Mouse (Mus musculus) neural tube, embryonic 14.5 days (tissue): Measurements from ENCODE around the gene Ptges. TPM values are rescaled to one million over a fixed set of nuclear protein-coding genes. Genes with fewer than 3 reads are reported as not detected.

Experiments used
- ATAC-seq: fragments of 200-750 bp; cut with Nextera tagmentation; 2 replicates; pipeline ENCODE4 v1.8.0; 2017; ENCODE audit warnings: low read depth, mild to moderate bottlenecking, moderate TSS enrichment, moderate library complexity
- H3K27ac ChIP-seq: fragments of 300-500 bp; sonication (generic); 2 replicates; pipeline ENCODE4 v1.5.1; 2014; ENCODE audit warnings: low read depth, mild to moderate bottlenecking, control low read depth, low read length, moderate library complexity, mixed read lengths
- H3K27me3 ChIP-seq: fragments of 300-500 bp; sonication (generic); 2 replicates; pipeline ENCODE4 v1.6.1; 2014; ENCODE audit warnings: low read length; ENCODE audit not compliant: control insufficient read depth, insufficient read depth
- H3K36me3 ChIP-seq: fragments of 300-500 bp; sonication (generic); 2 replicates; pipeline ENCODE4 v1.6.1; 2014; ENCODE audit warnings: low read length, mixed read lengths; ENCODE audit not compliant: control insufficient read depth, insufficient read depth
- H3K4me1 ChIP-seq: fragments of 300-500 bp; sonication (generic); 2 replicates; pipeline ENCODE4 v1.6.1; 2014; ENCODE audit warnings: low read length; ENCODE audit not compliant: control insufficient read depth, insufficient read depth
- H3K4me2 ChIP-seq: fragments of 300-500 bp; sonication (generic); 2 replicates; pipeline ENCODE4 v1.6.1; 2014; ENCODE audit warnings: mild to moderate bottlenecking, low read depth, low read length, control low read depth
- H3K4me3 ChIP-seq: fragments of 300-500 bp; sonication (generic); 2 replicates; pipeline ENCODE4 v1.5.1; 2014; ENCODE audit warnings: low read depth, low read length, control low read depth, mixed read lengths
- H3K9ac ChIP-seq: fragments of 300-500 bp; sonication (generic); replicated peaks from 2 replicates; pipeline ENCODE4 v1.6.1; 2014; ENCODE audit warnings: low read depth, mild to moderate bottlenecking, control low read depth, low read length, mixed read lengths
- H3K9me3 ChIP-seq: fragments of 300-500 bp; sonication (generic); 2 replicates; pipeline ENCODE4 v1.6.1; 2016; ENCODE audit warnings: low read length; ENCODE audit not compliant: control insufficient read depth
- WGBS: fragments of 180-500 bp; shearing (Covaris S2); extraction: QIAGEN DNeasy Blood & Tissue Kit; methylation state at CpG from one replicate; pipeline ENCODE4 v1.1.7; 2014; 5-methylcytosine and 5-hydroxymethylcytosine counted together
- polyA plus RNA-seq: library from polyadenylated mRNA; unstranded; fragments of >200 nt; fragmentation: Nextera tagmentation; extraction: Ambion mirVana; gene quantifications from 2 replicates; pipeline ENCODE4 v1.2.1, GENCODE M21; 2014

Gene Ptges
- polyA plus RNA-seq, 1 experiment from 2014 or later = 1.6 TPM

DNA sequence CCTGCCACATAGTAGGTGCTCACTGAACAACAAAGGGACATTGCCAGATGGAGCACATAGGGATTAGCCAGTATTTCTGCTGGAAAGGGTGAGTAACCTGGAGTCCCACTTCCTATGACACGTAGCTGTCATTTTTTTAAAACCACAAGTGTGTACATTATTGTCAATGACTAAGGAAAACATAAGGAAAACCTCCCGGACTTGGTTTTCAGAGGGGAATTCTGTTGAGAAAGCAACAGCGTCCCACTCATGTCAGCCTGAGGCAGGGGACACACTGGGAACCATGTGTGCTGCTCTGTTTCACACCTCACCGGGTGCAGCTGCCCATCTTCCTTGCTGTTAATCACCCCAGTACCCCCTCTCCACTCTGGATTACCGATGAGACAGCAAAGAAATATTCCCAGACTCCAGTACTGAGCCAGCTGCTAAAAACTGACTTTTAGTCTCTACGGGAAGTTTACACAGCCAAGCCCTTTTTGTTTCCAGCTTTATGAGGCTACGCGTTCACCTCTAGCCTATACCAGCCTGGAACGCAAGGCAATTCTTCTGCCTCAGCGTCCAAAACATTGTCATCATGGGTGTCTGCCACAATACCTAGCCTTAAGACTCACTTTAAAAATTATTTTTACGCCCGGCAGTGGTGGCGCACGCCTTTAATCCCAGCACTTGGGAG is 30.1 kb downstream of the Ptges start:
- no peaks in the 10 kb centered on the region for H3K36me3 ChIP-seq
- H3K27ac ChIP-seq = no peak overlapping the region
- ATAC-seq = no peak
- peaks cover 7% of the 10 kb centered on the region; the same call in 1 of the 2 replicates for H3K4me1 ChIP-seq
- H3K4me3 ChIP-seq = no peak overlapping the region
- no peak overlapping the region for H3K4me2 ChIP-seq
- no peaks in the 10 kb centered on the region for H3K9me3 ChIP-seq
- 0 out of 2 replicates have a peak, but pooled peaks cover 4% of the 10 kb centered on the region for H3K27me3 ChIP-seq
- WGBS = 82% methylated on average over 14 of the region's 14 CpGs
- no peak overlapping the region for H3K9ac ChIP-seq

DNA sequence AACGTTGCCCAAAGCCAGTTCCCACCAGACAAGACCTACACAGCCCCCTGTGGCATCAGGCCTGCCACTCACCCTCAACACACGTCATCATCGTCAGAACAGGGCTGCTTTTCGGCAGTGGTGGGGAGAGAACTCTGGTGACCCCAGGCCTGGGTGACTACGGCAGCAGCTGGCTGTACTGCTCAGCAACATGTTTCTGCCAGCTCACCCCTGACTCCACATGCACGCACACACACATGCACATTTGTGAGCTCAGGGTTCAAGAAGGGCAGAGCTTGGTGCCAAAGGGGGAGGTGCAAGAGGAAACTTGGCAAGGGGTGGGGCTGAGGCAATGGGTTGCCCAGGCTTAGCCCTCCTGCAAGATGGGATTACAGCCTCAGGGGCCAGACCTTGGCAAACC is 32.4 kb downstream of the Ptges start:
- H3K4me3 ChIP-seq = no peak overlapping the region
- H3K9ac ChIP-seq = no peak overlapping the region
- no peak for ATAC-seq
- no peaks in the 10 kb centered on the region for H3K4me1 ChIP-seq
- no peaks in the 10 kb centered on the region for H3K36me3 ChIP-seq
- H3K9me3 ChIP-seq = no peaks in the 10 kb centered on the region
- H3K27ac ChIP-seq = no peak overlapping the region
- H3K27me3 ChIP-seq = 0 out of 2 replicates have a peak, but pooled peaks cover under 1% of the 10 kb centered on the region
- H3K4me2 ChIP-seq = no peak overlapping the region
- 55% methylated on average over 6 of the region's 6 CpGs for WGBS

DNA sequence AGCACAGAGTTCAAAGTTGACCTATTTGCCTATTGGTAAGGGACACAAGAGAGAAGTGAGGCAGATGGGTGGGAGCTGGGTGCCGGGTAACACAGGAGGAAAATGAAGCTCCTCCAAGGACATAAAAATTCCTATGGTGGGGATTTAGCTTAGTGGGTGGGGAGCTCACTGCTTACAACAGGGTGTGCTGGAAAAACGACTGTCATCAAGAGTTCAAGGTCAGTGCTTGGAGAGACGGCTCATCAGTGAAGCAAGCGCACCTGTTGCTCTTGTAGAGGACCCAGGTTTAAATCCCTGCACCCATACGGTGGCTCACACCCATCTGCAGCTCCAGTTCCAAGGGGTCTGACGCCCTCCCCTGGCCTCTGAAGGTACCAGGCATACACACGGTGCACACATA is 35.7 kb downstream of the Ptges start:
- no peak overlapping the region for H3K9ac ChIP-seq
- H3K36me3 ChIP-seq = no peaks in the 10 kb centered on the region
- WGBS = 87% methylated on average over 7 of the region's 7 CpGs
- H3K9me3 ChIP-seq = no peaks in the 10 kb centered on the region
- no peaks in the 10 kb centered on the region for H3K4me1 ChIP-seq
- no peak overlapping the region for H3K27ac ChIP-seq
- H3K27me3 ChIP-seq = no peaks in the 10 kb centered on the region
- no peak overlapping the region for H3K4me2 ChIP-seq
- no peak overlapping the region for H3K4me3 ChIP-seq
- no peak for ATAC-seq

DNA sequence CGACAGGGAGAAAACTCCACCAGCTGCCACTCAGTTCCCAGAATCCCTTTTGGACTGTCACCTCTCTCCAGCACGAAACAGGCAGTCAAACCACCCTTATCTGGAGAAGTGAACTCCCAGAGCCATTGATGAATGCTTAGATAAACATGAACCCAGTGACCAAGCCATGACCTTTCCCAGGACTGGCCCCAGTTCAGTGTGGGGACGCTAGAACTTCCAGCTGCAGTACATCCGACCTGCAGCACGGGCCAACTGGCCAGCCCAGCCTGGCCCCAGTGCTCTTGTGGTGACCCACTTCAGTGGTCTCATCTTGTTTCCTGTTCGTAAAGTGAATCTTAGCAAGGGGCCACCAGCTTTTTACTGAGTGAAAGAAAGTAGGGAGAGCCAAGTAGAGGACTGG is 36.3 kb downstream of the Ptges start:
- WGBS = 29% methylated on average over 6 of the region's 6 CpGs
- Histone ChIP-seq H3K27ac (no peak overlapping the region), H3K4me3 (no peak overlapping the region), H3K4me1 (no peaks in the 10 kb centered on the region), H3K9me3 (no peaks in the 10 kb centered on the region), H3K9ac (no peak overlapping the region), H3K36me3 (no peaks in the 10 kb centered on the region), H3K27me3 (no peaks in the 10 kb centered on the region), H3K4me2 (no peak overlapping the region)
- no peak for ATAC-seq

DNA sequence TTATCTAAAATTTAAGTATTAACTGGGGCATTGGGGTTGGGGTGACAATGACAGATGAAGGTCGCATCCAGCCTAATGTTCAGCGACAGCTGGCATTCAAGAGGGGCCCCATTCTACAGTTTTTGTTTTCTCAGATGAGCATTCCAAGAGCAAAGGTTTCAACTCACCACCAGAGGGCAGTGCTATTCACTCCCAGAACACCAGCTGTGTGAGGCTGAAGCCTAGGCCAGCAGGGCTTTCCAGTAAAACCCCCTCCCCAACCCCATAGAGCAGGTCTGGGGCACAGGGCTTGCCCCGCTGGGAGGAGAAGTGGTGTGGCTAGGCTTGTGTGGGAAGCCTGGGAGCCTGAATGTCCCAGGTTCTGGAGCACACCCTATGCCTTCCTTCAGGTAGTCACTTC is 38.7 kb downstream of the Ptges start:
- Histone ChIP-seq H3K36me3 (no peaks in the 10 kb centered on the region), H3K9me3 (no peaks in the 10 kb centered on the region), H3K4me3 (no peak overlapping the region), H3K9ac (no peak overlapping the region), H3K4me1 (no peaks in the 10 kb centered on the region), H3K27ac (no peak overlapping the region), H3K4me2 (no peak overlapping the region), H3K27me3 (no peaks in the 10 kb centered on the region)
- ATAC-seq = no peak
- 8% methylated on average over 3 of the region's 3 CpGs for WGBS

DNA sequence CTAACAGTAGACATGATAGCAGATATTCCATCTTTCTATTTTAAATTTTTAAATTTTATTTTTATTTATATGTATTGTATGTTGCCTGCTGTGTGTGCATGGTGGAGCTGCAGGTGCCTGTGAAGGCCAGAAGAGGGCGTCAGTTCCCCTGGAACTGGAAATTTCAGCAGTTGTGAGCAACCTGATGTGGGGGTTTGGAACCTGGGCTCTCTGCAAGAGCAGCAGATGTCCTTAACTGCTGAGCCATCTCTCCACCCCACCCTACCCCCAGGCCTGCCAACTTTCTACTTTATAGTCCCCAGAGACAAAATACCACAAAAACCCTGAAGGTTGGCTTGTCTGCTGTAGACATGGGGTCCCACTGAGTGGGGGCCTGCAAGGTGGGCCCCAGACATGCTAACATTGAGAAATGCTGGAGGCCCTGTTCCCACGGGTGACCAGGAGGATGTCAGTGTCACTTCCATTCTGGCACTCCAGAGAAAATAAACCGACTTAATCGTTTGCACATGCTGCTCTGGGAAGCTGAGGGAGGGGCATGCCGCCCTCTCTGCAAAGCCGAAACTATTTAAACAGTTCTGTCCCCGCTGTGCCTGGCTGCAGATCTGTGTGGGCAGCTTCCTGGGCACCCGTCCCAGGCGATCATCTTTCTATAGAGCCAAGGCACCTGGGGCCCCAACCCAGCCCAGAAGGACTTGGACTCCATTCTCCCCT is 44.1 kb downstream of the Ptges start:
- no peak overlapping the region for H3K4me2 ChIP-seq
- no peaks in the 10 kb centered on the region for H3K4me1 ChIP-seq
- 55% methylated on average over 9 of the region's 9 CpGs for WGBS
- no peak overlapping the region for H3K4me3 ChIP-seq
- no peaks in the 10 kb centered on the region for H3K27me3 ChIP-seq
- no peak overlapping the region for H3K9ac ChIP-seq
- H3K27ac ChIP-seq = no peak overlapping the region
- no peak; the same call in 1 of the 2 replicates for ATAC-seq
- no peaks in the 10 kb centered on the region for H3K36me3 ChIP-seq
- no peaks in the 10 kb centered on the region for H3K9me3 ChIP-seq

DNA sequence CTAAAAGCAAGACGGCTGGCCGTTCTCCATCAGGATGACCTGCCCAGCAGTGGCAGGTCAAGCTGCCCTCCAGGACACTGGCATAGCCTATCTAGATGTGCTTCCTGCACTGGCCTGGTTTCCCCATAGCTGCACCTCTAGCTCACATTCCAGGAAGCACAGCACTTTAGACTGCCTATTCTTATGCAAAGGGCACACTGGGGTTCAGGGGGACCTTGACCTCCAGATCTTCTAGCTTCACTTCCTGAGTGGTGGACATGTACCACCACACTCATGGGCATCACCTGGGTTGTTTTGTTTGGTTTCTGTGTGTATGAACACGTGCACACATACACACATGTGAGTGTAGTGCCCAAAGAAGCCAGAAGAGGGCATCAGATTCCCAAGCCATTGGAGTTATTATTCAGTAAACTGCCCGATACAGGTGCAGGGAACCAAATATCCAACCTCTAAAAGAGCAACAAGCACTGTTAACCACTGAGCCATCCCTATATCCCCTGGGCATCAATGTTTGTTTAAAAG is 44.8 kb downstream of the Ptges start:
- H3K4me2 ChIP-seq = no peak overlapping the region
- no peak overlapping the region for H3K4me3 ChIP-seq
- ATAC-seq = no peak
- no peaks in the 10 kb centered on the region for H3K9me3 ChIP-seq
- H3K36me3 ChIP-seq = no peaks in the 10 kb centered on the region
- WGBS = 94% methylated on average over 4 of the region's 4 CpGs
- H3K9ac ChIP-seq = no peak overlapping the region
- H3K27me3 ChIP-seq = no peaks in the 10 kb centered on the region
- no peak overlapping the region for H3K27ac ChIP-seq
- no peaks in the 10 kb centered on the region for H3K4me1 ChIP-seq

DNA sequence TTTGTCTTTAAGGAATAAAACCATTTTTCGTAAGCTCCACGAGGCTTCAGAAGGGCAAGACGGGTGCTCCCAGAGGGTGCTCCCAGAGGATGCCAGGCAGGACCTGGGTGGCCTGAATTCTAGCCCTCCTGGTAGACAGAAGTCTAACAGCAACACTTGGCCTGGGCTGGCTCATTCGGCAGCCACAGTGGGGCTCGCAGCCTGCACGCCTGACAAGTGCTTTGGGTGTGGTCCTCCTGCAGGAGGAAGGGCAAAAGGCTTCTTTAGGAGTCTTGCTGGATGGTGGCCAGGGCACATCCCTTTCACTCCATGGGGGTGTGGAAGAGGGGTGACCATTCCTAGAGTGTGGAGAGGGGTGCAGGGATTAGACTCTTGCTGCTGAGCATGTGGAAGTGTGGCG is 48.4 kb downstream of the Ptges start:
- H3K27me3 ChIP-seq = no peaks in the 10 kb centered on the region
- H3K4me2 ChIP-seq = no peak overlapping the region
- no peak overlapping the region for H3K27ac ChIP-seq
- H3K9me3 ChIP-seq = no peaks in the 10 kb centered on the region
- no peaks in the 10 kb centered on the region for H3K36me3 ChIP-seq
- no peak overlapping the region for H3K9ac ChIP-seq
- no peaks in the 10 kb centered on the region for H3K4me1 ChIP-seq
- H3K4me3 ChIP-seq = no peak overlapping the region
- 87% methylated on average over 7 of the region's 7 CpGs for WGBS
- no peak for ATAC-seq

DNA sequence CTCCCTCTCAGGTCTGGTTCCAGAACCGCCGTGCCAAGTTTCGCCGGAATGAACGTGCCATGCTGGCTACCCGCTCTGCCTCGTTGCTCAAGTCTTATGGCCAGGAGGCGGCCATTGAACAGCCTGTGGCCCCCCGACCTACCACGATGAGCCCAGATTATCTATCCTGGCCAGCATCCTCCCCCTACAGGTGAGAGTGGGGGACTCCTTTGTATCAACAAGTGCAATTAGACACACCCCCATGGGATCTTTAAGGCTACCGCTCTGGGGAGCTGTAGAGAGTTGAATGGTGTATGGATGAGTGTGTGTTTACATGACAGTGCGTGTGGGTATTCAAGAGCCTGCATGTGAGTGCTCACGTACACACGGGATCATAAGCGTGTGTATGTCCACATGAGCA is 50.2 kb downstream of the Ptges start:
- Histone ChIP-seq H3K27ac (no peak overlapping the region), H3K4me3 (no peak overlapping the region), H3K4me1 (no peaks in the 10 kb centered on the region), H3K9ac (no peak overlapping the region), H3K9me3 (no peaks in the 10 kb centered on the region), H3K4me2 (no peak overlapping the region), H3K27me3 (no peaks in the 10 kb centered on the region), H3K36me3 (no peaks in the 10 kb centered on the region)
- 89% methylated on average over 15 of the region's 15 CpGs for WGBS
- ATAC-seq = no peak
